Mouse (Mus musculus) neural tube, embryonic 15.5 days (tissue): ENCODE measurements around the gene Crebbp. TPM values are rescaled to one million over a fixed set of nuclear protein-coding genes. Genes with fewer than 3 reads are reported as not detected.

Experiments
- ATAC-seq: fragments of 200-750 bp; cut with Nextera tagmentation; 2 replicates; pipeline ENCODE4 v1.8.0; 2017; ENCODE audit warnings: mild to moderate bottlenecking, moderate TSS enrichment, moderate library complexity; ENCODE audit not compliant: low FRiP score
- H3K27ac ChIP-seq: fragments of 300-500 bp; sonication (generic); replicated peaks from 2 replicates; pipeline ENCODE4 v1.5.1; 2015; ENCODE audit warnings: mild to moderate bottlenecking, inconsistent platforms
- H3K27me3 ChIP-seq: fragments of 300-500 bp; sonication (generic); replicated peaks from 2 replicates; pipeline ENCODE4 v1.6.1; 2015; ENCODE audit warnings: inconsistent platforms
- H3K36me3 ChIP-seq: fragments of 300-500 bp; sonication (generic); 2 replicates; pipeline ENCODE4 v1.6.1; 2015; ENCODE audit warnings: inconsistent platforms
- H3K4me1 ChIP-seq: fragments of 300-500 bp; sonication (generic); 2 replicates; pipeline ENCODE4 v1.6.1; 2015; ENCODE audit warnings: inconsistent platforms
- H3K4me2 ChIP-seq: fragments of 300-500 bp; sonication (generic); 2 replicates; pipeline ENCODE4 v1.6.1; 2015; ENCODE audit warnings: inconsistent platforms, mild to moderate bottlenecking, moderate library complexity
- H3K4me3 ChIP-seq: fragments of 300-500 bp; sonication (generic); replicated peaks from 2 replicates; pipeline ENCODE4 v1.5.1; 2015; ENCODE audit warnings: mild to moderate bottlenecking, inconsistent platforms
- H3K9ac ChIP-seq: fragments of 300-500 bp; sonication (generic); replicated peaks from 2 replicates; pipeline ENCODE4 v1.6.1; 2015; ENCODE audit warnings: mild to moderate bottlenecking, inconsistent platforms
- H3K9me3 ChIP-seq: fragments of 300-500 bp; sonication (generic); replicated peaks from 2 replicates; pipeline ENCODE4 v1.6.1; 2016; ENCODE audit warnings: inconsistent platforms
- WGBS: fragments of 180-500 bp; shearing (Covaris S2); methylation state at CpG from one replicate; pipeline ENCODE4 v1.1.7; 2015; ENCODE audit warnings: mixed read lengths; 5-methylcytosine and 5-hydroxymethylcytosine counted together
- polyA plus RNA-seq: library from polyadenylated mRNA; unstranded; fragments of >200 nt; fragmentation: Nextera tagmentation; extraction: Ambion mirVana; gene quantifications from 2 replicates; pipeline ENCODE4 v1.2.1, GENCODE M21; 2015

Crebbp gene
- polyA plus RNA-seq, 1 experiment from 2014 or later, result 32.7 TPM

DNA sequence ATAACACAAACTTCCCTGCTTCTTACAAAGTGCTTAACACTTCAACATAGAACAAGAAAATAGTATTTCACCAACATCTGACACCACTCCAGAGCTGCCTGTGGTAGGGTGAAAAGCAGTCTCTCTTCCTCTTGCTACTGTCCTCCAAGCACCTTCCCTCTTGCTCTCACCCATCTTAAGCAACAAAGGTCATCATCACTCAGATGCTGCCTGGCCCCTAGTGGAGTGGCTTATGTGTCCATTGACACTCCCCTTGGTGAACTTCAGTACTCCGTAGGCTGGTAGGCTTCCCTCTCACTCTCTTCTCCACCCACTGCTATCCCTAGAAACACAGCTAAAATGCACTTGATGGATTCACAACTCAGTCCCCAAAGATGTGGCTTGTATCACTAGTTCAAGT is 3.5 kb downstream of the Crebbp start:
- Histone ChIP-seq H3K4me3 (no peak overlapping the region), H3K4me1 (peaks cover 47% of the 10 kb centered on the region)
- ATAC-seq, result no peak

GRCm38 (mm10) chr16:4203592-4203991 is 10.2 kb downstream of the Crebbp start:
- H3K27me3 ChIP-seq, result no peaks in the 10 kb centered on the region

More for the DNA sequence above, 3.5 kb downstream of the Crebbp start:
- H3K9me3 ChIP-seq, result no peaks in the 10 kb centered on the region
- no peaks in the 10 kb centered on the region; the same call in 1 of the 2 replicates for H3K36me3 ChIP-seq
- no peak overlapping the region for H3K9ac ChIP-seq
- H3K4me2 ChIP-seq, result peak overlapping the region; percentile 31
- H3K27ac ChIP-seq, result no peak overlapping the region
- 73% methylated on average over 1 of the region's 1 CpGs for WGBS
- H3K27me3 ChIP-seq, result no peaks in the 10 kb centered on the region

DNA sequence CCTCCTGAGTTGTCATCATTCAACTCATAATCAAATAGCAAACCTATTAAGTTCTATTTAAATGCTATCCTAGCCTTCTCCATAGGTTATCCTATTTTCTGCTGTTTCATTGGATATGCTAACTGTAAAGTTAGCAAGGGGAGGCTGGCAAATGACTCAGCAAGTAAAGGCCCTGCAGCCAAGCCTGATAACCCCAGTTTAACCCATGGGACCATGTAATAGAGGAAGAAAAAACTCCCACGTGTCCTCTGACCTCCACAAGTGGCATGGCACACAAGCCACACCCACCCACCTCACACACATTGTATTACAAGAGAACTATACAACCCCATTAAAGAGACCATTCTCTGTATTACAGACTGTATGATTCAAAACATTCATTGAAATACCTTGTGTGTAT is 13.8 kb downstream of the Crebbp start:
- H3K4me3 ChIP-seq, result no peak overlapping the region
- no peak overlapping the region for H3K9ac ChIP-seq
- H3K4me2 ChIP-seq, result no peak overlapping the region
- no peaks in the 10 kb centered on the region for H3K36me3 ChIP-seq
- ATAC-seq, result no peak
- WGBS, result 44% methylated on average over 1 of the region's 1 CpGs
- no peaks in the 10 kb centered on the region for H3K9me3 ChIP-seq
- H3K4me1 ChIP-seq, result peaks cover 33% of the 10 kb centered on the region
- H3K27me3 ChIP-seq, result no peaks in the 10 kb centered on the region
- H3K27ac ChIP-seq, result no peak overlapping the region

More at GRCm38 (mm10) chr16:4203592-4203991, 10.2 kb downstream of the Crebbp start:
- Histone ChIP-seq H3K4me1 (peaks cover 50% of the 10 kb centered on the region), H3K4me3 (no peak overlapping the region), H3K9me3 (no peaks in the 10 kb centered on the region), H3K36me3 (no peaks in the 10 kb centered on the region; the same call in 1 of the 2 replicates), H3K9ac (no peak overlapping the region), H3K27ac (no peak overlapping the region), H3K4me2 (no peak overlapping the region)
- no peak for ATAC-seq
- WGBS, result 97% methylated on average over 1 of the region's 1 CpGs

- ATAC-seq, result no peak
- no peak overlapping the region for H3K9ac ChIP-seq
- H3K27me3 ChIP-seq, result no peaks in the 10 kb centered on the region
- WGBS, result 47% methylated on average over 2 of the region's 2 CpGs
- no peak overlapping the region for H3K4me2 ChIP-seq
- H3K36me3 ChIP-seq, result no peaks in the 10 kb centered on the region
- no peak overlapping the region for H3K4me3 ChIP-seq
- H3K27ac ChIP-seq, result 0 out of 2 replicates have a peak overlapping the region, but pooled peaks have one; percentile 13
- no peaks in the 10 kb centered on the region for H3K9me3 ChIP-seq
- H3K4me1 ChIP-seq, result peaks cover 29% of the 10 kb centered on the region
Measured at GRCm38 (mm10) chr16:4199566-4199965, 14.2 kb downstream of the Crebbp start.

DNA sequence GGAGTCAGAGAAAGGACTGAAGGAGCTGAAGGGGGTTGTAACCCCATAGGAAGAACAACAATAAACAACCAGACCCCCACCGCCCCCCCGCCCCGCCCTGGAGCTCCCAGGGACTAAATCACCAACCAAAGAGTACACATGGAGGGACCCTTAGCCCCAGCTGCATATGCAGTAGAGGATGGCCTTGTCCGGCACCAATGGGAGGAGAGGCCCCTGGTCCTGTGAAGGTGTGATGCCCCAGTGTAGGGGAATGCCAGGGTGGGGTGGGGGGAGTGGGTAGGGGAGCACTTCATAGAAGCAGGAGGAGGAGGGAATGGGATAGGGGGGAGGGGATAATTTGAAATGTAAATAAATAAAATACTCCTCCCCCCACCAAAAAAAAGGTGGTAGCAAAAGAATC is 15.8 kb downstream of the Crebbp start:
- WGBS, result 90% methylated on average over 4 of the region's 4 CpGs
- Histone ChIP-seq H3K36me3 (no peaks in the 10 kb centered on the region), H3K4me3 (no peak overlapping the region), H3K9ac (no peak overlapping the region), H3K27ac (no peak overlapping the region), H3K9me3 (no peaks in the 10 kb centered on the region), H3K4me2 (no peak overlapping the region), H3K27me3 (no peaks in the 10 kb centered on the region), H3K4me1 (peaks cover 29% of the 10 kb centered on the region)
- ATAC-seq, result no peak

DNA sequence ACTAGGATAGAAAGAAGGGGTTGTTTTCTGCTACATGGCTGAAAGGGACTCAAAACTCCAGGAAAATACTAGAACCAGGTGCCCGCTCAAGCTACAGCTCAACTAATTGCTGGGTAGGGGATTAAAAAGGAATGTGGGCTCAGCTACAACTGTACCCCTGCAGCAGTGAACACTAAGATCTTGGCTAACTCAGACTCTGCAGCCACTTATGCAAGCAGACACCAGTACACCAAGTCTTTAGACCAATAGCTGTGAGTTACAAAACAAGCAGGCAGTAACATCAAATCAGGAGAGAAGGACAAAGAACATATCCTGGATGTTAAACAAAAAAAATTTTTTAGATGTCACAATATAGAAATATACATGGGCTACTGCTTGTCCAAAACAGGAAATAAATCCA is 23.6 kb downstream of the Crebbp start:
- H3K27ac ChIP-seq, result no peak overlapping the region
- H3K9me3 ChIP-seq, result no peaks in the 10 kb centered on the region
- H3K4me3 ChIP-seq, result no peak overlapping the region
- H3K4me2 ChIP-seq, result no peak overlapping the region
- no peak overlapping the region for H3K9ac ChIP-seq
- H3K4me1 ChIP-seq, result peaks cover 10% of the 10 kb centered on the region; the same call in 1 of the 2 replicates
- no peaks in the 10 kb centered on the region for H3K36me3 ChIP-seq
- no peak for ATAC-seq
- WGBS, result 92% methylated on average over 1 of the region's 1 CpGs
- H3K27me3 ChIP-seq, result no peaks in the 10 kb centered on the region

GRCm38 (mm10) chr16:4175134-4175533 is 38.7 kb downstream of the Crebbp start:
- no peak for ATAC-seq
- H3K9ac ChIP-seq, result no peak overlapping the region
- no peak overlapping the region for H3K4me3 ChIP-seq
- 99% methylated on average over 3 of the region's 3 CpGs for WGBS
- peaks cover 8% of the 10 kb centered on the region for H3K4me1 ChIP-seq
- no peaks in the 10 kb centered on the region for H3K27me3 ChIP-seq
- no peak overlapping the region for H3K4me2 ChIP-seq
- H3K36me3 ChIP-seq, result peaks cover 17% of the 10 kb centered on the region
- no peaks in the 10 kb centered on the region for H3K9me3 ChIP-seq
- H3K27ac ChIP-seq, result no peak overlapping the region

DNA sequence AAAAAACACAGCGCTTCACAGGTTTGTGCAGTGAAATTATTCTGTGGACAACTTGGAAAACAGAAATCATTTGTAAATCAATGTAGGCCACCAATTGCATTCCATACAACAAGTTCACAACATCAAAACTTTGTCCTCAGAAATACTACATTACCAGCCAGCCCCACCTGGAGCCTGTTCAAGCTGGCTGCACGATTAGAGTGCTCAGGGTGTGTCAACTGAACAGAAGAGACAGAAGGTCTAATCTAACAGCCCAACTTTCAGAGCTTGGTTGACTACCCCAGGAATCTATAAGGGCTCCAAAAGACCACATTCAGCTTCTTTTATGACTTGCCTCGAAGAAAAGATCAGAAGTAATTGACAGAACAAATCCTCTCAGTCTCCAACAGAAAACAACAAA is 44.3 kb downstream of the Crebbp start:
- H3K9ac ChIP-seq, result no peak overlapping the region
- ATAC-seq, result no peak
- no peak overlapping the region for H3K4me2 ChIP-seq
- peaks cover 3% of the 10 kb centered on the region; the same call in 1 of the 2 replicates for H3K4me1 ChIP-seq
- peaks cover 9% of the 10 kb centered on the region for H3K36me3 ChIP-seq
- H3K27me3 ChIP-seq, result no peaks in the 10 kb centered on the region
- H3K27ac ChIP-seq, result no peak overlapping the region
- no peak overlapping the region for H3K4me3 ChIP-seq
- 73% methylated on average over 3 of the region's 3 CpGs for WGBS
- no peaks in the 10 kb centered on the region for H3K9me3 ChIP-seq

GRCm38 (mm10) chr16:4168476-4168875 is 45.3 kb downstream of the Crebbp start:
- Histone ChIP-seq H3K27ac (no peak overlapping the region), H3K36me3 (peaks cover 9% of the 10 kb centered on the region), H3K4me1 (peaks cover 3% of the 10 kb centered on the region; the same call in 1 of the 2 replicates), H3K9me3 (no peaks in the 10 kb centered on the region), H3K4me2 (no peak overlapping the region), H3K4me3 (no peak overlapping the region), H3K9ac (no peak overlapping the region), H3K27me3 (no peaks in the 10 kb centered on the region)
- no peak for ATAC-seq
- WGBS, result 95% methylated on average over 1 of the region's 1 CpGs

DNA sequence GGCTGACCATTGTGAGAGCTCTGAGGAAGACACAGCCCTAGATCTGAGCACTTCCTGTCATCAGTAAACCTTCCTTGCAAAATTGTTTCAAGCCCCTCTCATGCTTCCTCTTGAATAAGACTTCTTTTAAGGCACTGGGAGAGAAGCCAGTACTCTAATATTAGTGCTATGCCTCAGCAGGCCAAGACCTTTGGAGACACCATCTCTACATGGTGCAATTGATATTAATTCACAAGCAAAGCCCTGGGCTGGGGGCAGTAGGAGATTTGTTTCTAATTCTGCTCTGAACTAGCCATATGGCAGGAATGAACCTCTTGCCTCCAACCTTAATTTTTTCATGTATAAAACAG is 52.9 kb downstream of the Crebbp start:
- Histone ChIP-seq H3K4me3 (no peak overlapping the region), H3K36me3 (no peaks in the 10 kb centered on the region), H3K9me3 (no peaks in the 10 kb centered on the region), H3K9ac (no peak overlapping the region), H3K4me1 (peaks cover 26% of the 10 kb centered on the region), H3K27me3 (no peaks in the 10 kb centered on the region), H3K27ac (peak overlapping the region; percentile 63), H3K4me2 (no peak overlapping the region)
- ATAC-seq, result no peak

- H3K9me3 ChIP-seq, result no peaks in the 10 kb centered on the region
- 88% methylated on average over 4 of the region's 4 CpGs for WGBS
- no peak overlapping the region for H3K4me2 ChIP-seq
- peaks cover 29% of the 10 kb centered on the region for H3K4me1 ChIP-seq
- peak overlapping the region; percentile 63; the same call in 1 of the 2 replicates for H3K27ac ChIP-seq
- no peaks in the 10 kb centered on the region for H3K27me3 ChIP-seq
- H3K4me3 ChIP-seq, result no peak overlapping the region
- ATAC-seq, result no peak; the same call in 1 of the 2 replicates
- no peaks in the 10 kb centered on the region for H3K36me3 ChIP-seq
- H3K9ac ChIP-seq, result no peak overlapping the region
Measured at GRCm38 (mm10) chr16:4160246-4160897, 53.4 kb downstream of the Crebbp start.

DNA sequence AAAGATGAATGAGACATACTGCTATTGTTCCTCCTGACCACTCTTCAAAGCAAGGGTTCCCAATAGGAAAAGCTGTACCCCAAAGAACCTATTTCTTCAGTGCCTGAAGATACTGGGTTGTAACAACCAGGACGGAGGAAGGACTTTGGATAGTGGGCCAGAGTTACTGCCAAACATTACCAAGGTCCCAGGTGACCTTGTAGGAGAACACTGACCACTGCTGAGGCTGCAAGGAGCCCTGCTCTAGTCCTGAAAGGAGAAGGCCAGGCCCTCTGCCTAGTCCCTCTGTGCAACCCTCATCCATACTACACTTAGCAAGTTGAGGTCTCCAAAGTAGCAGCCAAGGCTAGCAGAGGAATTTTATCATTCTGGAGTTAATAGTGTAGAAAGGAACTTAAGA is 60.7 kb downstream of the Crebbp start:
- Histone ChIP-seq H3K27me3 (no peaks in the 10 kb centered on the region), H3K9ac (no peak overlapping the region), H3K4me3 (no peak overlapping the region), H3K9me3 (no peaks in the 10 kb centered on the region), H3K4me1 (peaks cover 21% of the 10 kb centered on the region), H3K4me2 (no peak overlapping the region), H3K27ac (no peak overlapping the region), H3K36me3 (peaks cover 5% of the 10 kb centered on the region; the same call in 1 of the 2 replicates)
- WGBS, result 88% methylated on average over 1 of the region's 1 CpGs
- ATAC-seq, result no peak
